Mouse (Mus musculus) liver, embryonic 11.5 days (tissue): ENCODE results near the gene Marveld2. TPM values are rescaled to one million over a fixed set of nuclear protein-coding genes. Genes with fewer than 3 reads are reported as not detected.

ENCODE experiments used
- ATAC-seq: fragments of 200-750 bp; cut with Nextera tagmentation; replicated peaks from 2 replicates; pipeline ENCODE4 v1.8.0; 2017; ENCODE audit warnings: moderate number of reproducible peaks, mild to moderate bottlenecking, moderate TSS enrichment, moderate library complexity; ENCODE audit not compliant: low FRiP score
- DNase-seq: peaks from one replicate; pipeline ENCODE4 v3.0.0-alpha.2; 2017; ENCODE audit warnings: low spot score
- H3K27ac ChIP-seq: fragments of 300-500 bp; sonication (generic); 2 replicates; pipeline ENCODE4 v1.5.1; 2014; ENCODE audit warnings: mild to moderate bottlenecking, low read depth, low read length, control low read depth
- H3K27me3 ChIP-seq: fragments of 300-500 bp; sonication (generic); replicated peaks from 2 replicates; pipeline ENCODE4 v1.6.1; 2014; ENCODE audit warnings: low read length, mixed read lengths; ENCODE audit not compliant: control insufficient read depth, insufficient read depth
- H3K36me3 ChIP-seq: fragments of 300-500 bp; sonication (generic); 2 replicates; pipeline ENCODE4 v1.6.1; 2014; ENCODE audit warnings: mild to moderate bottlenecking, low read length, moderate library complexity, mixed read lengths; ENCODE audit not compliant: control insufficient read depth, insufficient read depth
- H3K4me1 ChIP-seq: fragments of 300-500 bp; sonication (generic); replicated peaks from 2 replicates; pipeline ENCODE4 v1.6.1; 2014; ENCODE audit warnings: low read length, mixed read lengths; ENCODE audit not compliant: control insufficient read depth, insufficient read depth
- H3K4me2 ChIP-seq: fragments of 300-500 bp; sonication (generic); 2 replicates; pipeline ENCODE4 v1.6.1; 2014; ENCODE audit warnings: mild to moderate bottlenecking, control low read depth, moderate library complexity
- H3K4me3 ChIP-seq: fragments of 300-500 bp; sonication (generic); 2 replicates; pipeline ENCODE4 v1.5.1; 2014; ENCODE audit warnings: low read depth, low read length, control low read depth
- H3K9ac ChIP-seq: fragments of 300-500 bp; sonication (generic); 2 replicates; pipeline ENCODE4 v1.6.1; 2014; ENCODE audit warnings: low read depth, low read length, control low read depth
- H3K9me3 ChIP-seq: fragments of 300-500 bp; sonication (generic); 2 replicates; pipeline ENCODE4 v1.6.1; 2016; ENCODE audit warnings: low read length, inconsistent platforms, mixed read lengths; ENCODE audit not compliant: control insufficient read depth
- WGBS: fragments of 180-500 bp; shearing (Covaris S2); extraction: QIAGEN DNeasy Blood & Tissue Kit; methylation state at CpG from one replicate; pipeline ENCODE4 v1.1.7; 2014; 5-methylcytosine and 5-hydroxymethylcytosine counted together
- polyA plus RNA-seq: library from polyadenylated mRNA; unstranded; fragments of >200 nt; fragmentation: Nextera tagmentation; extraction: Ambion mirVana; gene quantifications from 2 replicates; pipeline ENCODE4 v1.2.1, GENCODE M21; 2014

Gene Marveld2
- polyA plus RNA-seq, 1 experiment from 2014 or later = 9.1 TPM

DNA sequence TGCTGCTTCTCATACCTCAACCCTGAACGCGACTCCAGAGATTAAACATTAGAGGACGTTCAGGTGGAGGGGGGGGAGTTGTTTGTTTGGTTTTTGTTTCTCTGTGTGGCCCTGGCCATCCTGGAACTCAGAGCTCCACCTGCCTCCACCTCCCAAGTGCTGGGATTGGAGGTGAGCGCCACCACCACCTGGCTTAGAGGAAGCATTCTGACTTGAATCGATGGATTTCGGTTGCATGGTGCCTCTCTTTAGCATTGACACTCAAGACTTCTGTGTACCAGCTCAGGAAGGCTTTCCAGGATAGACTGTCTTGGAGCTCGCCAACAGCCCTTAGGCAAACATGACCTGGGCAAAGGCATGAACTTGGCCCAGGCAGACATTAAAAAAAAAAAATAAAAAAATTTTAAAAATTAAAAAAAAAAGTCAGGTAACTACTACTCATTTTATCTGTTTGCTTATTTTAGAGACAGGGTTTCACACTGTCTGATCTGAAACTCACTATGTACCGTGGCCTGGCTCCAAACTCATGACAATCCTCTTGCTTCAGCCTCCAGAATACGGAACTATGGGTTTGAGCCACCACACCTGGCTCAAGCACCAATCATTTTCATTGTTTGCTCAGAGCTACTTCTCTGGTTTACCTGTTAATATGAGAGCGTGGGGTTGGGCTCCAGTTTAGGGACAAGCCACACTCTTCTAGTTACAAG lies 13.6 kb downstream of the Marveld2 start:
- no peak overlapping the region for H3K4me2 ChIP-seq
- no peak overlapping the region for H3K4me3 ChIP-seq
- H3K27ac ChIP-seq = peak overlapping the region; percentile 66
- H3K9ac ChIP-seq = no peak overlapping the region
- WGBS = 85% methylated on average over 10 of the region's 10 CpGs
- no peak for DNase-seq
- no peak for ATAC-seq
- H3K4me1 ChIP-seq = peaks cover 8% of the 10 kb centered on the region; the same call in 1 of the 2 replicates
- H3K36me3 ChIP-seq = no peaks in the 10 kb centered on the region
- H3K9me3 ChIP-seq = no peaks in the 10 kb centered on the region
- no peaks in the 10 kb centered on the region for H3K27me3 ChIP-seq

DNA sequence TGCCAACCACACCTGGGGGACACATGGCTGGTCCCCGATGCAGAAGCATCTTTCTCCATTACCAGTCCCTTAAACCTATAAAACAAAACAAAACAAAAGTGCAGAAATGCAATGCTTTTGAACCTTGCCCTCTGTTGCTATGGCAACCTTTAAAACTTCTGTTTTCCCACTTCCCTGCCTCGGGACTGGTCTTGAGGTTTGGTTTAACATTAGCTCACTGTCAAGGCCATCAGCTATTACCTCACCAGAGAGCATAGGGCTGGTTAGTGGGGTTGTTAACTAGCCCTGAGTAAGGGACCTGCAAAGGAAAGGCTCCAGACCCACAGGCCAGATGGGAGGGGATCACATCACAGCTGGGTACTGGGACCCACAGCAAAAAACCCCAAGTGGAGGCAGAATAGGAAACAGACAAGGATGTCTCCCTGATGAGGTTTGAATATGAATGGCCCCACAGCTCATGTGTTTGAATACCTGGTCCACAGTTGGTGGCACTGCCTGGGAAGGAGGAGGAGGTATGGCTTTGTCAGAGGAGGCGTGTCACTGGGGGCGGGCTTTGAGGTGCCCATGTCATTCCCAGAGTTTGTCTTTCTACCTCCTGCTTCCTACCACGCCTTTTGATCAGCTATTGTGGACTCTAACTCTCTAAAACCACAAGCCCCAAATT lies 14.4 kb downstream of the Marveld2 start:
- Histone ChIP-seq H3K9ac (no peak overlapping the region), H3K4me2 (no peak overlapping the region), H3K36me3 (no peaks in the 10 kb centered on the region), H3K9me3 (no peaks in the 10 kb centered on the region), H3K4me1 (peaks cover 8% of the 10 kb centered on the region; the same call in 1 of the 2 replicates), H3K27me3 (no peaks in the 10 kb centered on the region), H3K4me3 (no peak overlapping the region), H3K27ac (peak overlapping the region; percentile 66)
- 64% methylated on average over 5 of the region's 5 CpGs for WGBS
- no peak for DNase-seq
- peak; percentile 68 for ATAC-seq

DNA sequence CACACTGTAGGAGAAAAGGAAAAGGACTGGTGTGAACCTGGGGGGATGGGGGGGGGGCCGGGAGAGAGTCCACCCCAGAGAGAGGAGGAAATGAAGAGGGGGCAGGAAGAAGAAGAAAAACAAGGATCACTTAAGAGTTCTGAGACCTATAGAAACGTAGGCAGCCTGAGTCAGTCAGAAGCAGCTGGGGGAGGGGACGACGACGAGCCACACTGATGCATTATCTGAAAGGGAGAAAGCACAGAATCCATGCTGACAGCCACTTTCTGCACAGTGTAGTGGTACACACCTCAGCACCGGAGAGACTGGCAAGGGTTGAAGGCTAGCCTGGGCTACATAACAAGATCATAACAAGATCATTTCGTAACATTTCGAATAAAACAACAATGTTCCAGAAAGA lies 15.7 kb downstream of the Marveld2 start:
- Histone ChIP-seq H3K4me1 (peaks cover 8% of the 10 kb centered on the region; the same call in 1 of the 2 replicates), H3K9ac (peak overlapping the region; percentile 28), H3K4me3 (peak overlapping the region; percentile 22; the same call in 1 of the 2 replicates), H3K27ac (peak overlapping the region; percentile 34; the same call in 1 of the 2 replicates), H3K36me3 (no peaks in the 10 kb centered on the region), H3K9me3 (no peaks in the 10 kb centered on the region), H3K4me2 (peak overlapping the region; percentile 61), H3K27me3 (no peaks in the 10 kb centered on the region)
- 40% methylated on average over 8 of the region's 8 CpGs for WGBS
- no peak for DNase-seq
- peak; percentile 60 for ATAC-seq

DNA sequence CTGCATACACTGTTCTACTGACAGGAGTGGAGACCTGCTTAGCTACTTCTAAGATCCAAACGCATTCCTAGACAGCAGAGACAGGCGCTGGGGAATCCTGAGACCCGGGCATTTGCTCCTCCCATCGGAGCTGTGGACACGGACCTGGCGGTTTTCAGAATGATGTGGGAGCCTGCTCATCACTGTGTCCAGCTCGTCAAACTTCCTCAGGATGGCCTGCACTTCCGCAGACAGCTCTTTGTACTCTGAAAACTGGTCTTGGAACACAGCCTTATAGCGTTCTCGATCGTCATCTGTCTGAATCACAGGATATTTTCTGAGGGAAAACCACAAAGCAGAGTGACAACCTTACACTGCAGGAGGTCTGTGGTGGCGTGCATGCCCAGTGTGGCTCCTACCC lies 16.5 kb downstream of the Marveld2 start:
- Histone ChIP-seq H3K36me3 (no peaks in the 10 kb centered on the region), H3K9ac (no peak overlapping the region; the same call in 1 of the 2 replicates), H3K4me1 (peaks cover 8% of the 10 kb centered on the region; the same call in 1 of the 2 replicates), H3K4me3 (no peak overlapping the region), H3K27me3 (no peaks in the 10 kb centered on the region), H3K4me2 (peak overlapping the region; percentile 61), H3K27ac (peak overlapping the region; percentile 34; the same call in 1 of the 2 replicates), H3K9me3 (no peaks in the 10 kb centered on the region)
- no peak for DNase-seq
- 61% methylated on average over 12 of the region's 12 CpGs for WGBS
- ATAC-seq = no peak

DNA sequence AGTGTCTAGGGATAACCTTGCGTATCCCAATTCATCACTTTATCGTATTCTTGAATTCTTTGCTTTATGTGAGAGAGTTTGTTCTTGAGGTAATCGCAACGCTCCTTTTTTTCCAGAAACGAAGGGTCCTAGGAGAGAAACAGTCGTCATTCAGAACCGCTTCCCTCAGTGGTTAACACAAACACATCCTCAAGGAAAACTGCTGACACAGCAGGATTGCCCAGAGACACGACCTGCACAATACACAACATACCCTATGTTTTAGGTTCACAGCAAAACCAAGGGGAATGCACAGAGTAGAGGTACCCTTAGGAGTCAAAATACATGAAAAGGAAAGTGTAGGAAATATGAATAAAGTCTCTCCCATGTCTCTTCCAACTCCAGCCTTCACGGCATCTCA lies 19.5 kb downstream of the Marveld2 start:
- no peak overlapping the region for H3K4me2 ChIP-seq
- H3K4me1 ChIP-seq = peaks cover 8% of the 10 kb centered on the region; the same call in 1 of the 2 replicates
- DNase-seq = no peak
- no peak overlapping the region for H3K9ac ChIP-seq
- no peak overlapping the region for H3K4me3 ChIP-seq
- no peaks in the 10 kb centered on the region for H3K9me3 ChIP-seq
- WGBS = 85% methylated on average over 9 of the region's 9 CpGs
- ATAC-seq = no peak
- H3K36me3 ChIP-seq = no peaks in the 10 kb centered on the region
- H3K27ac ChIP-seq = no peak overlapping the region
- H3K27me3 ChIP-seq = no peaks in the 10 kb centered on the region

DNA sequence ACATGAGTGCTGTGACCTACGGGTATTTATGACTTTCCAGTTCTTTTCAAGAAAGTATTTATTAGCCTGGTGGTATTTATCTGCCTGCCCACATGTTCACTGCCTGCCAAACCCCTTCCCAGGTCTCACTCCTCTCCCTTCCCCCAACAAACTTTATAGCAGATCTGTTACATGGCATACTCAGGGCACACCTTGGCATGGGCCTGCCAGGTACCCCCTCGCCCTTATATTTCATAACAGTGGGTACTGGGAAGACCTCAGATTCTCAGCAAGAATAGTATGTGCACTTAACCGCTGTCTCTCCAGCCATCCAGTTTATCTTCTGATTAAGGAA lies 21.3 kb downstream of the Marveld2 start:
- Histone ChIP-seq H3K4me3 (no peak overlapping the region), H3K27me3 (no peaks in the 10 kb centered on the region), H3K4me2 (no peak overlapping the region), H3K4me1 (0 out of 2 replicates have a peak, but pooled peaks cover 3% of the 10 kb centered on the region), H3K27ac (no peak overlapping the region), H3K9ac (no peak overlapping the region), H3K36me3 (no peaks in the 10 kb centered on the region), H3K9me3 (no peaks in the 10 kb centered on the region)
- DNase-seq (no peak), ATAC-seq (no peak; the same call in 1 of the 2 replicates)
- WGBS = 80% methylated on average over 3 of the region's 3 CpGs

DNA sequence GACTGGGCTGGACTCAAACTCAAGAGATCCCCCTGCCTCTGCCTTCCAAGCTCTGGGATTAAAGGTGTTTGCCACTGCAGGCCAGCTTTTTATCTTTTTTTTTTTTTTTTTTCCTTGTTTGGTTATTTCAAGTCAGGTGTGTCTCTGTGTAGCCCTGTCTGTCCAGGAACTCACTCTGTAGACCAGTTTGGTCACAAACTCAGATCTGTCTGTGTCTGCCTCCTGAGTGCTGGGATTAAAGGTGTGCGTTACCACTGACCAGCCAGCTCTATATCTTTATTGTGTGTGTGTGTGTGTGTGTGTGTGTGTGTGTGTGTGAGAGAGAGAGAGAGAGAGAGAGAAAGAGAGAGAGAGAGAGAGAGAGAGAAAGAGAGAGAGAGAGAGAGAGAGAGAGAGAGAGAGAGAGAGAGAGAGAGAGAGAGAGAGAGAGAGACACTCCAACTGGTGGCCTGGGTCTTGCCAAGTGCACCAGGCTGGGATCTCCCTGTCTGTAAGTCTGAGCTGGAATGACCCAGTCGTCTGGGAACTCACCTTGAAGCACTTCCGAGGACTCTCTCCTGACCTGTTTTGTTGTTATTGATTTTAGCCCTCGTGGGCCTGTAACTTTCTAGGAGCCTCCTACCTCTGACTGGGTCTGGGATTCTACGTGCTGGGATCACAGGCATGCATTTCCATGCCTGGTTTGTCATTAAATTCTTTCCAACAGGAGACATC lies 21.8 kb downstream of the Marveld2 start:
- H3K9ac ChIP-seq = no peak overlapping the region

DNA sequence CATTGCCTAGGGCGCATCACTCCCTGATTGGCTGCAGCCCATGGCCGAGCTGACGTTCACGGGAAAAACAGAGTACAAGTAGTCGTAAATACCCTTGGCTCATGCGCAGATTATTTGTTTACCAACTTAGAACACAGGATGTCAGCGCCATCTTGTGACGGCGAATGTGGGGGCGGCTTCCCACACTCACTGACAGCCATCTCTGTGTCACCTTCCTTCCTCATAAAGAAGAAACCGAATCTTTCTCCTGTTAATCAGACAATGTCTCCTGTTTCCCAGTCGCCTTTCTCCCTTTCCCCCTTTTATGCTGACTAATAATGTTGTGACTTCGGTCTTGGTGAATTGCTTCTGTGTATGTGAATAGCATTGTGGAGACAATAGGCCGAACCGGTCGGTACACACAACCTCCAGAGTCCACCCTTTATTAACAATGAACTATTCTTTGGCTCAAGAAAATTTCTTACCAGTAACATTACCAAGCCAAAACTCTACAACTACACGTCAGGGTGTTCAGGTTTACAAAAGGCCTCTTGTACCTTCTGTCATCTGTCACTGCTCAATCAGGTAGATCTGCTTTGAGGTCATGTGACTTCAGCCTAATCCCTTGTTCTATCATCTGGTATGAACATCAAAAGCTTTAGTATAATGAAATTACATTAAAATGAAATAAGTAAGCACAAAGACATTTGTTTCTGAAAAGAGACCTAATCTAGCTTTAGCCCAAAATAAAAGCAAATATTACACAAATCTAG lies 22.6 kb downstream of the Marveld2 start:
- H3K36me3 ChIP-seq = no peaks in the 10 kb centered on the region
- H3K4me3 ChIP-seq = peak overlapping the region; percentile 26; the same call in 1 of the 2 replicates
- peak overlapping the region; percentile 46 for H3K4me2 ChIP-seq
- no peaks in the 10 kb centered on the region for H3K27me3 ChIP-seq
- ATAC-seq = peak; percentile 54; the same call in 1 of the 2 replicates
- H3K9me3 ChIP-seq = no peaks in the 10 kb centered on the region
- DNase-seq = no peak
- H3K9ac ChIP-seq = no peak overlapping the region
- no peak overlapping the region; the same call in 1 of the 2 replicates for H3K27ac ChIP-seq
- no peaks in the 10 kb centered on the region for H3K4me1 ChIP-seq
- WGBS = 56% methylated on average over 11 of the region's 17 CpGs

More for the DNA sequence above, 21.8 kb downstream of the Marveld2 start:
- H3K27me3 ChIP-seq = no peaks in the 10 kb centered on the region
- 71% methylated on average over 5 of the region's 5 CpGs for WGBS
- ATAC-seq = no peak; the same call in 1 of the 2 replicates
- no peak for DNase-seq
- H3K9me3 ChIP-seq = no peaks in the 10 kb centered on the region
- no peak overlapping the region for H3K27ac ChIP-seq
- no peak overlapping the region for H3K4me3 ChIP-seq
- H3K36me3 ChIP-seq = no peaks in the 10 kb centered on the region
- no peaks in the 10 kb centered on the region for H3K4me1 ChIP-seq
- no peak overlapping the region for H3K4me2 ChIP-seq
